In the genomic region with DNA sequence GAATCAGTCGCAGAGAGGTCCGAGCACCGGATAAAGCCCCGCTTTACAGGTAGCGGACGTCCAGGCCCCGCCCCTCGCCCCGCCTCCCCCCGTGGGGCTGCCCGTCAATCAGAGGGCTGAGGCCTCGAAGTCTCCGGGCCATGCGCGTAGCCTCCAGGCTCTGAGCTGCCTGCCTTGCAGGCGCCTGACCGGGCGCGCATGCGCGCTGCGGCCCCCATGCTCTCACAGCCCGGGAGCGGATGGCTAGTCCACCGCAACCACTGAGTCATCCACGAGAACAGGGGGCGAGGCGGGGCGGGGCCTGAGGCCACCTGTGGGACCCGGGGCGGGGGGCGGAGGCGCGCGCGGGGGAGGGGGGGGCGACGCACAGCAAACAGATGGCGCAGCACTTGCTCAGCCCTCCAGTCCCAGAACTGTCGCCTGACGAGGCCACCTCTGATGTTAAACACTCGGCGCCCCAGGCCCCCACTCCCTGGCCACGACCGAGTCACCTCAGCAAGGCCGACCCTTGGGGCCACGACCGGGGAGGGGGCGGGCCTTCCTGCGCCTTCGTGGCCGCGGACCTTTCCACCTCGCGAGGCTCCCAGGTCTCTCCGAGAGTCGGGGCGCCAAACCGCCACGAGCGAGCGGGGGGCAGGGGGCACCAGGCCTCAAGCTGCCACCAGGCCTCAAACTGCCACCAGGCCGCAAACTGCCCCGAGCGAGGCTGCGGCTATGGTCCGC, we compare ENCODE assay signal across 11 mouse cellular contexts. TPM values are rescaled to one million over a fixed set of nuclear protein-coding genes. Genes with fewer than 3 reads are reported as not detected.
DNase-seq lines count a peak whose midpoint lies in the region; ATAC-seq lines count a peak whose summit lies in the region.
"Had no signal": no experiment of that assay in that cellular context is flagged by ENCODE, and none has a peak within 500 bp of the region (broad histone marks: within the 10 kb centered on the region; RNA-seq: fewer than 3 reads in every experiment).

No protein-coding gene starts in this region.

- WGBS in kidney, embryonic 15.5 days = 80% methylated on average over 59 of the region's 67 CpGs

- H3K27me3 ChIP-seq in kidney, embryonic 15.5 days = peaks cover 3% of the 10 kb centered on the region; the same call in 1 of the 2 replicates

- ATAC-seq in kidney, embryonic 15.5 days (replicated peaks; ENCODE audit: low FRiP score) = no peak
- ATAC-seq in monocyte, adult 5-6 weeks (replicated peaks; ENCODE audit: insufficient number of reproducible peaks, low FRiP score, low TSS enrichment, poor library complexity, severe bottlenecking) = no peak

- H3K36me3 ChIP-seq in kidney, embryonic 15.5 days = no peaks in the 10 kb centered on the region

- no peak overlapping the region for H3K9ac ChIP-seq in kidney, embryonic 15.5 days

- H3K27ac ChIP-seq in kidney, embryonic 15.5 days = no peak overlapping the region

- no peaks in the 10 kb centered on the region for H3K4me1 ChIP-seq in kidney, embryonic 15.5 days

- H3K4me3 ChIP-seq in kidney, embryonic 15.5 days (replicated peaks) = no peak overlapping the region

- 0 out of 2 replicates have a peak overlapping the region, but pooled peaks have one; percentile 12 for H3K4me2 ChIP-seq in kidney, embryonic 15.5 days

- DNase-seq in kidney, adult 8-10 months = no peak
- DNase-seq in ES-CJ7 (ENCODE audit: low read depth, low spot score) = peak; percentile 75
- DNase-seq in brain, adult 2 months (ENCODE audit: low read depth, low spot score) = peak; percentile 8
- DNase-seq in mesoderm, embryonic 11.5 days (ENCODE audit: low read depth, low spot score) = peak; percentile 37
- no peak for DNase-seq in urinary bladder, postnatal 25 days (ENCODE audit: low spot score)
- DNase-seq: cerebellum, adult 11-12 months; gastrocnemius, postnatal 25 days; lung, postnatal 36 days; thymus, postnatal 36 days had no signal

- peaks cover 15% of the 10 kb centered on the region for H3K9me3 ChIP-seq in kidney, embryonic 15.5 days (replicated peaks)

RNA-seq across cellular contexts. Expression of a gene that starts 1.1 kb away (rescaled TPM):
- polyA plus RNA-seq in kidney, embryonic 15.5 days (2015; fragmentation: Nextera tagmentation; extraction: Ambion mirVana) = not detected in 2 replicates
- total RNA-seq in monocyte, adult 5-6 weeks (2017) = not detected in 3 replicates
- total RNA-seq: gastrocnemius, postnatal 25 days had no signal

Comparison
In these comparisons a context has a peak if more than half of its experiments do, and no peak if none do; other contexts are left out.
1. DNase-seq: peak in ES-CJ7 (single experiment), brain, adult 2 months (single experiment) and mesoderm, embryonic 11.5 days (single experiment); none in kidney, adult 8-10 months (0 of 2) and urinary bladder, postnatal 25 days (single experiment).